Mouse (Mus musculus) liver, adult 2 months (tissue): ENCODE measurements at regions not wholly inside any gene's neighbourhood (a gene's known extent, or its start where the extent isn't known, plus 50 kb on each side); places are given as distances from the start of the nearest gene placed in this dataset.

Source experiments
- CTCF ChIP-seq: fragments of 200-500 bp; IDR thresholded peaks from 2 replicates; pipeline ENCODE4 v1.5.1; 2011; ENCODE audit warnings: low read depth, low read length, control low read depth
- POLR2A ChIP-seq: fragments of 200-500 bp; IDR thresholded peaks from 2 replicates; pipeline ENCODE4 v1.6.1; 2011; ENCODE audit warnings: low read length, control low read depth; ENCODE audit not compliant: insufficient read depth; ENCODE audit errors: extremely low read depth

DNA sequence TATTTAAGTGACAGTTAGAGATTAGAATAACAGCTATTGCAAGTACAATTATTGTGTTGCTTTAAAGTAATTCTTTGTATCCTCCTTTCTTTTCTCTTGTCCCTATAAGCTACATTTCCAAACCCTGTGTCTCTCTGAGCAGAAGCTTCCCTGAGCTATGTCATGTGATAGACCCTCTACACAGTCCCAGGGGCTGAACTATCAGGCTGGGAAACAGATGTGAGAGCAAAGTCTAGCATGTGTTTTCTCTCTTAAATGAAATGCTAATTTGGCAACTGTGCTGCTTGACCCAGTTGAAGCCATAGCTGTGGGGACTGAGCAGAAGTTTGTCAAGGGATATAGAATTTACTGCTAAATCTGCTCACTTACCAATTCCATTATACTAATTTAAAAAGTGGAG lies 1389.9 kb downstream of the Defb40 start:
- TF ChIP-seq POLR2A (no peak), CTCF (no peak)
